Mouse (Mus musculus) lung, postnatal 0 days (tissue): ENCODE measurements around the gene Slfn9. TPM values are rescaled to one million over a fixed set of nuclear protein-coding genes. Genes with fewer than 3 reads are reported as not detected.

Experiments
- ATAC-seq: fragments of 200-750 bp; cut with Nextera tagmentation; 2 replicates; pipeline ENCODE4 v1.8.0; 2017; ENCODE audit warnings: moderate library complexity
- DNase-seq: peaks from one replicate; pipeline ENCODE4 v3.0.0-alpha.2; 2016; ENCODE audit warnings: low spot score
- H3K27ac ChIP-seq: fragments of 300-500 bp; sonication (generic); 2 replicates; pipeline ENCODE4 v1.5.1; 2014; ENCODE audit warnings: antibody characterized with exemption, mild to moderate bottlenecking, low read length, mixed read lengths
- H3K27me3 ChIP-seq: fragments of 300-500 bp; sonication (generic); replicated peaks from 2 replicates; pipeline ENCODE4 v1.6.1; 2014; ENCODE audit warnings: low read length, mixed read lengths; ENCODE audit not compliant: insufficient read depth
- H3K36me3 ChIP-seq: fragments of 300-500 bp; sonication (generic); 2 replicates; pipeline ENCODE4 v1.6.1; 2014; ENCODE audit warnings: low read length, mixed read lengths; ENCODE audit not compliant: insufficient read depth
- H3K4me1 ChIP-seq: fragments of 300-500 bp; sonication (generic); 2 replicates; pipeline ENCODE4 v1.6.1; 2014; ENCODE audit warnings: antibody characterized with exemption, low read depth, low read length, mixed read lengths; ENCODE audit not compliant: insufficient read depth
- H3K4me2 ChIP-seq: fragments of 300-500 bp; sonication (generic); replicated peaks from 2 replicates; pipeline ENCODE4 v1.6.1; 2014; ENCODE audit warnings: low read depth, mild to moderate bottlenecking, low read length, moderate library complexity, mixed read lengths
- H3K4me3 ChIP-seq: fragments of 300-500 bp; sonication (generic); 2 replicates; pipeline ENCODE4 v1.5.1; 2014; ENCODE audit warnings: low read depth, low read length
- H3K9ac ChIP-seq: fragments of 300-500 bp; sonication (generic); replicated peaks from 2 replicates; pipeline ENCODE4 v1.6.1; 2014; ENCODE audit warnings: low read depth, mild to moderate bottlenecking
- H3K9me3 ChIP-seq: fragments of 300-500 bp; sonication (generic); 2 replicates; pipeline ENCODE4 v1.6.1; 2016; ENCODE audit warnings: low read length, mixed read lengths
- CTCF ChIP-seq: IDR thresholded peaks from 2 replicates; pipeline ENCODE4 v1.5.1; 2016; ENCODE audit warnings: antibody characterized with exemption, mild to moderate bottlenecking
- EP300 ChIP-seq: IDR thresholded peaks from 2 replicates; pipeline ENCODE4 v1.6.1; 2016; ENCODE audit warnings: antibody characterized with exemption, mild to moderate bottlenecking, control low read depth
- WGBS: fragments of 180-500 bp; shearing (Covaris S2); extraction: QIAGEN DNeasy Blood & Tissue Kit; methylation state at CpG from one replicate; pipeline ENCODE4 v1.1.7; 2014; 5-methylcytosine and 5-hydroxymethylcytosine counted together
- polyA plus RNA-seq: library from polyadenylated mRNA; unstranded; fragments of >200 nt; fragmentation: Nextera tagmentation; extraction: Ambion mirVana; gene quantifications from 2 replicates; pipeline ENCODE4 v1.2.1, GENCODE M21; 2015

The Slfn9 gene
- polyA plus RNA-seq, 1 experiment from 2014 or later, result 2.2 TPM

GRCm38 (mm10) chr11:82962215-82962614 is 29.4 kb downstream of the Slfn9 start:
- Histone ChIP-seq H3K27me3 (no peaks in the 10 kb centered on the region), H3K4me1 (no peaks in the 10 kb centered on the region), H3K9ac (no peak overlapping the region), H3K4me2 (no peak overlapping the region), H3K9me3 (no peaks in the 10 kb centered on the region), H3K27ac (no peak overlapping the region), H3K4me3 (no peak overlapping the region), H3K36me3 (no peaks in the 10 kb centered on the region)
- no peak for ATAC-seq
- WGBS, result 54% methylated on average over 8 of the region's 8 CpGs
- no peak for TF ChIP-seq CTCF
- no peak for TF ChIP-seq EP300
- DNase-seq, result no peak

GRCm38 (mm10) chr11:82961743-82962142 is 29.9 kb downstream of the Slfn9 start:
- no peaks in the 10 kb centered on the region for H3K27me3 ChIP-seq
- ATAC-seq, result no peak

DNA sequence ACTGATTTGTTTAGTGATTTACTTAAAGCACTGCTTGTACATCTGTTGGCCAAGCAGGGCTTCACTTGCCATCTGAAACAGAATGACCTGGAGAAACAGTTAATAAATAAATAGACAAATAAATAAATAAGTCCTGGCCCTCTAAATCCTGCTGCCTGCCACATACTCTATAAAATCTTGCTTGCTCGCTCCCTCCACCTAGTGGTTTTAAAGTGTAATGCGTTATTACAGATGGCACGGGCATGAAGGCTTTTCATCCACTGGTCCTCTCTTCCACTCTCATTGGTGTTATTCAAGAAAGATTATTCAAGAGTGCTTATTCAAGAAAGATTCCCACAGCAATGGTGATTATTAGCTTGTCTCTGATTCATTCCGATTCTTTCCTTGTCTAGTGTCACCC is 32.0 kb downstream of the Slfn9 start:
- DNase-seq (peak; percentile 77), ATAC-seq (no peak)
- Histone ChIP-seq H3K4me2 (no peak overlapping the region), H3K9ac (no peak overlapping the region), H3K4me3 (no peak overlapping the region), H3K27ac (no peak overlapping the region), H3K36me3 (no peaks in the 10 kb centered on the region), H3K4me1 (no peaks in the 10 kb centered on the region), H3K9me3 (no peaks in the 10 kb centered on the region), H3K27me3 (no peaks in the 10 kb centered on the region)
- TF ChIP-seq EP300 (no peak), CTCF (peak; percentile 87)
- 15% methylated on average over 4 of the region's 4 CpGs for WGBS

More at GRCm38 (mm10) chr11:82961743-82962142, 29.9 kb downstream of the Slfn9 start:
- WGBS, result 32% methylated on average over 2 of the region's 2 CpGs
- no peak for DNase-seq
- H3K4me1 ChIP-seq, result no peaks in the 10 kb centered on the region
- no peak overlapping the region for H3K9ac ChIP-seq
- H3K4me3 ChIP-seq, result no peak overlapping the region
- TF ChIP-seq CTCF, result no peak
- no peak for TF ChIP-seq EP300
- no peaks in the 10 kb centered on the region for H3K36me3 ChIP-seq
- H3K4me2 ChIP-seq, result no peak overlapping the region
- no peak overlapping the region for H3K27ac ChIP-seq
- H3K9me3 ChIP-seq, result no peaks in the 10 kb centered on the region

- TF ChIP-seq EP300 (no peak), CTCF (no peak)
- Histone ChIP-seq H3K36me3 (no peaks in the 10 kb centered on the region), H3K27me3 (no peaks in the 10 kb centered on the region; the same call in 1 of the 2 replicates), H3K4me2 (no peak overlapping the region), H3K4me3 (no peak overlapping the region), H3K9me3 (no peaks in the 10 kb centered on the region), H3K27ac (no peak overlapping the region), H3K4me1 (no peaks in the 10 kb centered on the region), H3K9ac (no peak overlapping the region)
- DNase-seq (no peak), ATAC-seq (no peak)
- WGBS, result 68% methylated on average over 10 of the region's 10 CpGs
Measured at GRCm38 (mm10) chr11:82956925-82957324, 34.7 kb downstream of the Slfn9 start.

DNA sequence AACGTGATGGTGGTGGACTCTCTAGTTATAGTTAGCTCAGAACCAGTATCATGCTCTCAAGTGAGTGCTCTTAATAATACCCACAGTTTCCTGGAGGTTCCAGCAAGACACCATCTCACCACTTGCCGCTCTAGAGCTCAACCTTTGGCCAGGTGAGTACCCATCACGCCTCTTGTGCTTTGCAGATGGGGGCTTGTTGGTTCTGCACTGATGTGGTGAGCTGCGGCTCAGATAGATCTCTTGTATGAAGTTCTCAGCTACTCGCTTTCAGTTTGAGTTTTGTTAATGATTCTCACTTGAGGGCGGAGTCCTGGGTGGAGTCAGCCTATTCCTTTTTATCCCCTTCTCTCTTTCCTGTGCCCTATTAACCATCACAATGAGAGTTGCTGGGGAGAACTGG is 37.0 kb downstream of the Slfn9 start:
- no peak for TF ChIP-seq CTCF
- TF ChIP-seq EP300, result no peak
- no peaks in the 10 kb centered on the region for H3K9me3 ChIP-seq

DNA sequence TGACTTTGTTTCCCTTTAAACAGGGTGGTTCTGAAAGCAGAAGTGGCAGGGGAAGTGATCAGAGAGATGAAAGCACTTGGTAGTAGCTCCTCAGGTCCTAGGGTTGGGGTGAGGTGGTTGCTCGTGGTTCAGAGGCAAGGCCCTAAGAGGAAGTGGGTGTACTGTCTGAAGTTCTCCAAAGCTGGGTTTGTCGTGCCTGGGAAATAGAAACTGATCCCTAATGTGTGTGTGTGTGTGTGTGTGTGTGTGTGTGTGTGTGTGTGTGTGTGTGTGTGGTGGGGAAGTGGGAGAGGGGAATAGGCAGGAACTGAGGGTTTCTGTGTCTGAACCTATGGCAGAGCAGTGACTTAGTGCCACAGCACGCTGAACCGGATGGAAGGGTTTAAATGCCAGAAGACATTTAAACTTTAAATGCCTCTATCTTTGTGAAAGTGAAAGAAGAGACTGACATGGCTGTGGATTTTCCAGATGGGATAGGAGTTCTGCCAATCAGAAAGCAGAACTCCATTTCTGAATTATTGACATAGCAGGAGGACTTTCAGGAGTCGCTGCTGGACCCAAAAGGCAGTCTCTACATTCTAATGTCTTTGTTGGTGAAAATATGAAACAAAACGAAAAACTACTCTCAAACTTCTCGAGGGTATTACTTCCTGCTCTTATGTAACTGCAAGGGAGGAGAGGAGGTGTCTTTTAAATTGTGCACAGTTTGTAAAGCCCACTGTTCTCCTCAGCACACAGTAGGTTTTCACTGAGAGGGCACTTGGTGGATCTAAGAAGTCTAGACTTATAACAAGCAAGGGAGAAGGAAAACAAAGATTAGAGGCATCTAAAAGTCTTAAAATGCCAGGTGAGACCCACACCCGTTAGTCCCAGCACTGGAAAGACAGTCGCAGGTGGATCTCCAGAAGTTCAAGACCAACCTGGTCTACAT is 38.8 kb downstream of the Slfn9 start:
- Histone ChIP-seq H3K4me1 (no peaks in the 10 kb centered on the region), H3K4me2 (peak overlapping the region; percentile 45), H3K27ac (peak overlapping the region; percentile 86), H3K36me3 (no peaks in the 10 kb centered on the region), H3K9ac (peak overlapping the region; percentile 56), H3K27me3 (no peaks in the 10 kb centered on the region; the same call in 1 of the 2 replicates), H3K9me3 (no peaks in the 10 kb centered on the region), H3K4me3 (peak overlapping the region; percentile 50)
- ATAC-seq (peak; percentile 34), DNase-seq (peak; percentile 67)
- TF ChIP-seq CTCF (no peak), EP300 (no peak)
- 45% methylated on average over 9 of the region's 9 CpGs for WGBS

More for the DNA sequence above, 37.0 kb downstream of the Slfn9 start:
- Histone ChIP-seq H3K27ac (no peak overlapping the region), H3K4me1 (no peaks in the 10 kb centered on the region), H3K4me2 (peak overlapping the region; percentile 11; the same call in 1 of the 2 replicates), H3K4me3 (no peak overlapping the region), H3K27me3 (no peaks in the 10 kb centered on the region; the same call in 1 of the 2 replicates), H3K9ac (no peak overlapping the region), H3K36me3 (no peaks in the 10 kb centered on the region)
- 74% methylated on average over 6 of the region's 6 CpGs for WGBS
- ATAC-seq (no peak), DNase-seq (no peak)
